ENCODE assay signal across 8 mouse cellular contexts in the genomic region with DNA sequence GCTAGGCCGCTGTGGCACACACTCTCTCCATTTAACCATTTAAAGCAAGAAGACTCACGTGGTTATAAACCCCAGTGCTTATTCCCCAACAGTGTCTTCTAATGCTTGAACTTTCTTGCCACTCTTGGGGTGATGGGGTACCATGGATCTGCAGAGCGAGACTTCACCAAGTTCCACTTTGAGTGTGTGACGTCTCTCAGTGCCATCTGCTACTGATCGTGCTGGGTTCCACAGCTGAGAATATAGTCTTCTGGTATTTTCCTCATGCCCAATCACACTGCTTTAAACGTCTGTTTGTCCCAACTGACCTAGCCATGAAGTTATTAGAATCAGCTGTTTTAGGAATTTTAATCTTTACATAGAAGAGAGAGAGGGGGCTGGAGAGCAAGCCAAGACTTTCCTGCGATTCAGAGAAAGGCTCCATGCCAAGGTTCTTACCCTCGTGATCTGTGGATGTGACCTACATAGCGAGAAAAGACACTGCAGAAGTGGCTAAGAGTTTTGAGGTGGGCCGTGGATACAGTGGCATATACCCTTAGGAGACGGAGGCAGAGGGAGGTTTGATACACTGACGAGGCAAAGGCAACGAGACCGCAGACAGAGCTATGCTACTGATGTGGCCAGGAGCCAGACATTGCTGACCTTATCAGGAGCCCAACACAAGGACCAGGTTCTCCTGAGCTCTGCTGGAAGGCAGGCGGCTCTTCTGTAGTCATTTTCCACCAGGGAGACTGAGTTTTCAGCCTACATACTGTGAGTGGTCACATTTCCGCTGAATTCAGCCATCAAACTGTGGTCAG. TPM values are rescaled to one million over a fixed set of nuclear protein-coding genes. Genes with fewer than 3 reads are reported as not detected.
DNase-seq lines count a peak whose midpoint lies in the region; ATAC-seq lines count a peak whose summit lies in the region.
"Had no signal": no experiment of that assay in that cellular context is flagged by ENCODE, and none has a peak within 500 bp of the region (broad histone marks: within the 10 kb centered on the region; RNA-seq: fewer than 3 reads in every experiment).

No protein-coding gene starts in this region.

- 41% methylated on average over 16 of the region's 16 CpGs for WGBS in heart, embryonic 16.5 days

- peak overlapping the region; percentile 43 for H3K4me2 ChIP-seq in heart, embryonic 16.5 days (ENCODE audit: low read depth, low read length)

- no peaks in the 10 kb centered on the region for H3K27me3 ChIP-seq in heart, embryonic 16.5 days (ENCODE audit: control insufficient read depth, insufficient read depth, low read length)

- peak; percentile 76 for ATAC-seq in heart, embryonic 16.5 days (replicated peaks; ENCODE audit: extremely low read depth, insufficient read depth, low FRiP score)
- ATAC-seq: forebrain, postnatal 0 days had no signal

- H3K9ac ChIP-seq in heart, embryonic 16.5 days (ENCODE audit: low read length), result no peak overlapping the region
- H3K9ac ChIP-seq: forebrain, postnatal 0 days had no signal

- no peaks in the 10 kb centered on the region for H3K9me3 ChIP-seq in heart, embryonic 16.5 days (replicated peaks; ENCODE audit: control insufficient read depth, low read length)

- no peaks in the 10 kb centered on the region for H3K36me3 ChIP-seq in heart, embryonic 16.5 days (ENCODE audit: control insufficient read depth, insufficient read depth)

- peak overlapping the region; percentile 81 for H3K27ac ChIP-seq in heart, embryonic 16.5 days (ENCODE audit: low read length)

- DNase-seq in right cerebral cortex, adult 2 months (ENCODE audit: low spot score in 2 of 2), result peak; percentile 18 to 25
- DNase-seq in right cerebral cortex, postnatal 36 days (ENCODE audit: low spot score in 2 of 2), result no peak
- DNase-seq in cerebellum, adult 9-10 months, result peak; percentile 78
- peak; percentile 12 for DNase-seq in right cerebral cortex, postnatal 25 days
- DNase-seq in left cerebral cortex, adult 8-10 months (ENCODE audit: low spot score in 2 of 2), result no peak
- DNase-seq in frontal cortex, postnatal 14 days (ENCODE audit: low spot score in 2 of 2), result no peak
- DNase-seq: forebrain, postnatal 0 days had no signal

- peaks cover 24% of the 10 kb centered on the region for H3K4me1 ChIP-seq in heart, embryonic 16.5 days (ENCODE audit: control insufficient read depth, insufficient read depth, low read length)

- H3K4me3 ChIP-seq in heart, embryonic 16.5 days (ENCODE audit: low read length), result no peak overlapping the region

RNA-seq across cellular contexts. Expression of a gene that starts 10.3 kb away (rescaled TPM):
- polyA plus RNA-seq in heart, embryonic 16.5 days (2015; fragmentation: Nextera tagmentation; extraction: Ambion mirVana), result 28.1 and 32.0 TPM in 2 replicates
- 10 to 100 TPM; 21.4 to 27.1 (median 24.0) TPM for total RNA-seq in left cerebral cortex, adult 8-10 months (2022)

RNA-seq across cellular contexts. Expression of a gene that starts 21.2 kb away (rescaled TPM):
- polyA plus RNA-seq in heart, embryonic 16.5 days (2015; fragmentation: Nextera tagmentation; extraction: Ambion mirVana), result 35.8 and 41.6 TPM in 2 replicates
- total RNA-seq in left cerebral cortex, adult 8-10 months (2022), result 10 to 100 TPM; 63.2 to 79.9 (median 65.4) TPM

Comparison
In these comparisons a context has a peak if more than half of its experiments do, and no peak if none do; other contexts are left out.
1. DNase-seq: peak in right cerebral cortex, adult 2 months (2 of 2), cerebellum, adult 9-10 months (single experiment) and right cerebral cortex, postnatal 25 days (single experiment); none in right cerebral cortex, postnatal 36 days (0 of 2), left cerebral cortex, adult 8-10 months (0 of 2) and frontal cortex, postnatal 14 days (0 of 2).